Mouse (Mus musculus) embryo, embryonic 11 days (tissue): ENCODE data around the gene Msi2.

ENCODE experiments used
- DNase-seq: peaks from one replicate; pipeline ENCODE4 v3.0.0-alpha.2; 2015

Msi2 gene

DNA sequence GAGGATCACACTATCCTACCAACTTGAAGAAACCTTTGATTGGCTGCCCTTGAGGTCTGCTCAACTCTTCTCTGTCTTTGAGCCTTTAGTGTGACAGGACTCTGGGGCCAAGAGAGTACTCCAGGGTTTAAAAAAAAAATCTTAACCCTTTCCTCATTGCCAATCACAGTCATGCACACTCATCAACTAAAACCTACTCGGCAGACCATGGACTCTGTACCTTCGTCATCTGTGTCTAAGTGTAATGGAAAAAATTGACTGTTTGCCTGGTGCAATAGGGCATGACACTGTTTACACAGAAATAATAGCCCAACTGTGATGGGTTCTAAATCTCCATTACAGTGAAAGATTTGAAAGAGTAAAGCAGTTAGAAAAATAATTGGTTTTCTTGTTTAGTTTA lies 186.3 kb downstream of the Msi2 start:
- DNase-seq, result no peak

- DNase-seq, result no peak
Measured at GRCm38 (mm10) chr11:88530032-88530431, 188.3 kb downstream of the Msi2 start.

DNA sequence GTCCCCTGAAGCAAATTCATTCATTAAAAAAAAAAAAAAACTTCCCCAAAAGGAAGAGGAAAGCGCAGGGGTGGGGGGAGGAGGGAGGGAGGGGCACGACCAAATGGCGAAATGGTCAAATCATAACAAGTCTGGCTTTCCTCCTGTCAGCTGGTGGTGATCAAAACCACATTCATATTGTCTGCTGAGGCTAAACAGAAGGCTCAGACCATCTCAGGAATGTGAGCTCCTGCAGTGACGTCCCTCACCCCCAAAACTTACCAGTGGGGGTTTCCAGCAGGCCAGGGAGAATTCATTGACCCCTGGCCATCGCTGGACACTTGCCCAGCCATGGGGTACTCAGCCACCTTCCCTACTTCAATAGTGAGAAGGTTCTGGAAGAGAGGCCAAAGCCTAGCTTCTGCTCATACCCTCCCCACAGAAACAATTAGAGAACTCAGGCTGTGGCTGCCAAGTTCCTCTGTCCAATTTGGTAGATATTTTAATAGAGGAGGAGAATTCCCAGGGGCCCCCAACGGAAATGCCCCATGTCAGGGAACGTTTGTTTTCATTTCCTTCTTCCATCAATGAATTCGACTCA lies 189.7 kb downstream of the Msi2 start:
- peak; percentile 66 for DNase-seq

GRCm38 (mm10) chr11:88526711-88527110 lies 191.6 kb downstream of the Msi2 start:
- no peak for DNase-seq

- peak; percentile 54 for DNase-seq
Measured at GRCm38 (mm10) chr11:88524790-88525575, 193.3 kb downstream of the Msi2 start.

GRCm38 (mm10) chr11:88524437-88524789 lies 193.9 kb downstream of the Msi2 start:
- DNase-seq, result no peak

- DNase-seq, result no peak
Measured at GRCm38 (mm10) chr11:88523921-88524320, 194.4 kb downstream of the Msi2 start.

GRCm38 (mm10) chr11:88523511-88523910 lies 194.8 kb downstream of the Msi2 start:
- DNase-seq, result no peak

GRCm38 (mm10) chr11:88522114-88522513 lies 196.2 kb downstream of the Msi2 start:
- DNase-seq, result no peak

GRCm38 (mm10) chr11:88520951-88521730 lies 197.2 kb downstream of the Msi2 start:
- no peak for DNase-seq

GRCm38 (mm10) chr11:88518361-88518760 lies 200.0 kb downstream of the Msi2 start:
- DNase-seq, result no peak

- DNase-seq, result no peak
Measured at GRCm38 (mm10) chr11:88516596-88517485, 201.5 kb downstream of the Msi2 start.

DNA sequence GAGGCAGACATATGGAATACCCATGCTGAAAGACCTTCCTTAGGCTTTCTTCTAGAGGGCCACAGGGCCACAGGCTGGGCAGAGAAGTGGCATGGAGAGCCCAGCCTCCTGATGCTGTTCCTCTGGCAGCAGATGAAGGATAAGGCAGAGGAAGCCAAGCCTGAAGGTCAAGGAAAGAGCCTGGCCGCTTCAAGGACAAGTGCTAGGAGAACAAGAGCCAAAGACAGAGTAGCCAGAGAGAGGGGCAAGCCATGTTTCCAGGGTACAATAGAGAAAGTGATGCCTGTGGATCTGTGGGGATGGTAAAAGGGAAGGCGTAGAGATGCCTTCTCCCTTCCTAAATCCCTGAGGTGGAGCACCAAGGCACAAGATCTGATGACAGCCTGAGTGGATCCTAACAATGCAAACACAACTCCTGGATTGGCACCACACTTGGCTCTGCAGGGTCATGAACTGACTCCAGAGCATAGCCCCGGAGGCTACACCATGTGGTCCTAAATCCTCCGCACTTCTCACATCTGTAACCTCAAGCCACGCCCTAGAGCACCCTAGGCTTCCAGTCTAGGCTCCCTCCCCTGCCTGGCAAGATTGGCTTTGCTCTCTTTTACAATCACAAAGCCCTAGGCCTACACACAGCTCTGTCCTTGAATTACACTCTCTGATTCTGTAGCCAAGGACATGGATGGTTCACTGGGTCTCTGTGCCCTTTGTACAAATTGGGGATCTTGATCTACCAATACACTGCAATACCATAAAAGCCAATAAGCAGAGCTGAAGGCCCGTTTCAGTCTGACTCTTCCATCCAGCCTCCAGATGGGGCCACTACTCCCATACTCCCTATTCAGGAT lies 202.4 kb downstream of the Msi2 start:
- DNase-seq, result no peak

DNA sequence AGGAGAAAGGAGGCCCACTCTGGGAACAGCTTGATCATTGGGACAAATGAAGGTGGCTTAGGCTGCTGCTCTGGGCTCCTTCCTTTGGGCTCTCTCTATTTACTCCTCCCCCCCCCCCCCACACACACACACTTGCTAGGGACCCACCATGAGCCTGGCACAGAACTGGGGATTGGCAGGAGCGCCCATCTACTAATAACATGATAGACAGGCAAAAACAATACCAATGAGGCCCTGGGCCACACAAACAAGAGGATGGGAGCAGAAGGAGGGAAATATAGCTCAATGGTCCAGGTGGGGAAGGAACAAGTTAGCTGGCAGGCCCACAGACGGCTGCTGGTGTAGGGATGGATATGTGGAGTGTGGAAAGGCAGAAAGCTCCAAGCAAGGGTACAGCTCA lies 203.0 kb downstream of the Msi2 start:
- DNase-seq, result no peak

GRCm38 (mm10) chr11:88514151-88514926 lies 204.0 kb downstream of the Msi2 start:
- no peak for DNase-seq

DNA sequence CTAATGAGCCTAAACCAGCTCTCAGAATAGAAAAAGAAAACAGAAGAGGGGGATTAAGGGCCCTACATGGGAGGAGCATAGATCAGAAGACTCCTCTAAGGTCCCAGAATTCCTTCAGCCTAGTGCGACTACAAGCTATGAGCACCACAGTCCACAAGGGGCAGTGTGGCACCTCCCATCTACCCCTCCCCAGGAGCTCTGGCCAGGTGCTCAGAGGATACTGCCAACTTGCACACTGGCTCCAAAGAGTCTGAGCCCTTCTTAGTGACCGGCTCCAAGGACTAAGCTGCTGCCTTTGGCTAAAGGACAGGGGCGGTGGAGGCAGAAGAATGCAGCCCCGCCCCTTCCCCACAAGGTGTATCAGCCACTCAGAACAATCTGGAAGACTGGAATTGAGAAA lies 205.7 kb downstream of the Msi2 start:
- DNase-seq, result peak; percentile 72

- no peak for DNase-seq
Measured at GRCm38 (mm10) chr11:88510282-88510850, 207.9 kb downstream of the Msi2 start.

- DNase-seq, result no peak
Measured at GRCm38 (mm10) chr11:88509464-88509863, 208.8 kb downstream of the Msi2 start.

DNA sequence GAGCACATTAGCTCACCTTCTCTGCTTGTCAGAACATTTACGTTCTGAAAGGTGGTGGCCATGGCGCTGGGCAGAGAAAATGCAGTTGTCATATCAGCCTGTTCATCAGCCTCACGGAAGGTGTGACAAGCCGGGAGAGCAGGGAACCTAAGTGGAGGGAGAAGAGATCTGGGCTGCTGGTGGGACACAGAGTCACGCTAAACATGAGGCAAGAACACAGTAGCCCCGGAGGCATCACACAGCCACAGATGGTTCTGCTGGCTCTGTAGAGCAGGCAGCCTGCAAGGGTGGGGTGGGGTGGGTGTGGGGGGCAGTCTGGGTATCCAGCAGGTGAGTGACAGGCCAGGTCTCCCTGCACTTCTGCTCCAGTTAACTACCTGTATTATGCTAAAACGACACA lies 210.2 kb downstream of the Msi2 start:
- DNase-seq, result no peak

GRCm38 (mm10) chr11:88506544-88507419 lies 211.5 kb downstream of the Msi2 start:
- DNase-seq, result peak; percentile 57
